Mouse (Mus musculus): Measurements from ENCODE around the gene 1700067P10Rik.

- TF ChIP-seq POLR2A (IDR thresholded peaks at IDR 0.05; ENCODE audit: low read depth, low read length), result no peak
- peak; percentile 55; the same call in 1 of the 2 replicates for TF ChIP-seq CTCF (IDR thresholded peaks at IDR 0.05; ENCODE audit: extremely low read depth, insufficient read depth, insufficient read length, insufficient replicate concordance)
These were observed 43.5 kb upstream of the 1700067P10Rik start for GRCm38 (mm10) chr17:48045631-48046030.

Data from spleen, adult 2 months (tissue).